ENCODE assay signal across 9 mouse cellular contexts in the genomic region with DNA sequence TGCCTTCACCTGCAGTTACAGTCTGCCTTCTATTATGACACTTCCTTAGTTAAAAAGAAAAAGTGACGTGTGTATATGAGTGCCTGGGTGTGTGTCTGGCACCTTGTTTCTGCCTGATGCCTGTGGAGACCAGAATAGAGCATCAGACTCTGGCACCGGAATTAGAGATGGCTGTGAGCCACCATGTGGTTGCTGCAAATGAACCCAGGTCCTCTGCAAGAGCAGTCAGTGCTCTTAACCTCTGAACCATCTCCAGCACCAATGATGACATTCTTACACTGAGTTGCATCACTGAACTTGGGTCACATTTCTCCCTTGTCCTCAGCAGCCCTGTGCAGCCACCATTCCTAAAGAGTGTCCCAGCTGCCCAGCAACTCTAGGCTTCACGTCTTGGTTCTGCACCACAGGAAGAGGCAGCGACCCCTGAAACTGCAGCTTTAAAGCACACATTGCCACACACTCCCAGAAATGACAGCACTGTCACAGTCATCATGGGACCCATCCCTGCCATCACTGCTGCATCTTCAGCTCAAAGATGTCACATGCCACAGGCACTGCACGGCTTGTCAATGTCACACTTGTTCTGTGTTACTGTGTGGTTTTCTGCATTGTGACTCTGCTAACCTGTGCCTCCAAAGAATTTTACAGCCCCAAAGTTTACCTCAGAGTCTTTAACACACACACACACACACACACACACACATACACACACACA. TPM values are rescaled to one million over a fixed set of nuclear protein-coding genes. Genes with fewer than 3 reads are reported as not detected.
DNase-seq lines count a peak whose midpoint lies in the region; ATAC-seq and TF ChIP-seq lines count a peak whose summit lies in the region.
"Had no signal": no experiment of that assay in that cellular context is flagged by ENCODE, and none has a peak within 500 bp of the region (broad histone marks: within the 10 kb centered on the region; RNA-seq: fewer than 3 reads in every experiment).

No protein-coding gene starts in this region.

- no peaks in the 10 kb centered on the region for H3K4me1 ChIP-seq in midbrain, embryonic 11.5 days (ENCODE audit: control insufficient read depth, insufficient read depth, low read length)
- peaks cover 7% of the 10 kb centered on the region; the same call in 1 of the 2 replicates for H3K4me1 ChIP-seq in midbrain, embryonic 10.5 days
- 0 out of 2 replicates have a peak, but pooled peaks cover 3% of the 10 kb centered on the region for H3K4me1 ChIP-seq in intestine, postnatal 0 days (replicated peaks; ENCODE audit: control insufficient read depth, insufficient read depth, low read length)
- H3K4me1 ChIP-seq in stomach, postnatal 0 days (replicated peaks; ENCODE audit: control insufficient read depth, insufficient read depth), result peaks cover 2% of the 10 kb centered on the region; the same call in 1 of the 2 replicates

- no peak for TF ChIP-seq EP300 in stomach, postnatal 0 days (optimal IDR thresholded peaks at IDR 0.05)

- WGBS in midbrain, embryonic 11.5 days, result 65% methylated on average over 5 of the region's 5 CpGs
- WGBS in midbrain, embryonic 10.5 days, result 80% methylated on average over 5 of the region's 5 CpGs
- 60% methylated on average over 5 of the region's 5 CpGs for WGBS in intestine, postnatal 0 days
- WGBS in stomach, postnatal 0 days, result 52% methylated on average over 5 of the region's 5 CpGs

- H3K27me3 ChIP-seq in midbrain, embryonic 11.5 days (ENCODE audit: control insufficient read depth, insufficient read depth, low read length), result no peaks in the 10 kb centered on the region
- no peaks in the 10 kb centered on the region for H3K27me3 ChIP-seq in midbrain, embryonic 10.5 days (ENCODE audit: low read depth, poor library complexity, severe bottlenecking)
- no peaks in the 10 kb centered on the region for H3K27me3 ChIP-seq in intestine, postnatal 0 days (replicated peaks; ENCODE audit: control insufficient read depth, insufficient read depth, low read length)
- H3K27me3 ChIP-seq in stomach, postnatal 0 days (ENCODE audit: control insufficient read depth, insufficient read depth, low read length), result no peaks in the 10 kb centered on the region

- no peak overlapping the region for H3K4me3 ChIP-seq in midbrain, embryonic 11.5 days (ENCODE audit: low read depth, low read length)
- no peak overlapping the region for H3K4me3 ChIP-seq in midbrain, embryonic 10.5 days
- H3K4me3 ChIP-seq in intestine, postnatal 0 days (ENCODE audit: low read depth, low read length), result no peak overlapping the region
- H3K4me3 ChIP-seq in stomach, postnatal 0 days (ENCODE audit: low read depth, low read length), result no peak overlapping the region

- no peak for TF ChIP-seq CTCF in intestine, postnatal 0 days (IDR thresholded peaks at IDR 0.05; ENCODE audit: low read depth)
- no peak for TF ChIP-seq CTCF in stomach, postnatal 0 days (IDR thresholded peaks at IDR 0.05; ENCODE audit: low read depth)

- H3K4me2 ChIP-seq in midbrain, embryonic 11.5 days, result no peak overlapping the region
- H3K4me2 ChIP-seq in intestine, postnatal 0 days (replicated peaks; ENCODE audit: low read depth), result no peak overlapping the region
- H3K4me2 ChIP-seq in stomach, postnatal 0 days (replicated peaks; ENCODE audit: low read depth), result no peak overlapping the region
- H3K4me2 ChIP-seq: lung, embryonic 14.5 days had no signal

- H3K27ac ChIP-seq in midbrain, embryonic 11.5 days (ENCODE audit: low read depth, low read length), result no peak overlapping the region
- no peak overlapping the region for H3K27ac ChIP-seq in midbrain, embryonic 10.5 days (replicated peaks)
- no peak overlapping the region for H3K27ac ChIP-seq in intestine, postnatal 0 days (ENCODE audit: low read depth, low read length)
- no peak overlapping the region for H3K27ac ChIP-seq in stomach, postnatal 0 days (replicated peaks)

- H3K36me3 ChIP-seq in midbrain, embryonic 11.5 days (ENCODE audit: control insufficient read depth, insufficient read depth, low read length), result no peaks in the 10 kb centered on the region
- H3K36me3 ChIP-seq in midbrain, embryonic 10.5 days, result no peaks in the 10 kb centered on the region
- no peaks in the 10 kb centered on the region for H3K36me3 ChIP-seq in intestine, postnatal 0 days (ENCODE audit: control insufficient read depth, insufficient read depth)
- H3K36me3 ChIP-seq in stomach, postnatal 0 days (ENCODE audit: control insufficient read depth, insufficient read depth, low read length), result no peaks in the 10 kb centered on the region

- no peak for ATAC-seq in cerebellum, adult (ENCODE audit: insufficient number of reproducible peaks, low FRiP score, low TSS enrichment)
- no peak for ATAC-seq in midbrain, embryonic 11.5 days (ENCODE audit: low FRiP score)
- ATAC-seq in intestine, postnatal 0 days, result peak; percentile 46
- 0 out of 2 replicates have a peak, but pooled peaks have one; percentile 22 for ATAC-seq in stomach, postnatal 0 days (ENCODE audit: low FRiP score, low TSS enrichment)
- ATAC-seq in monocyte, adult 5-6 weeks (replicated peaks; ENCODE audit: insufficient number of reproducible peaks, low FRiP score, low TSS enrichment, poor library complexity, severe bottlenecking), result no peak; the same call in 1 of the 2 replicates

- DNase-seq in cerebellum, adult 18-20 months, result peak; percentile 28 to 45
- peak; percentile 51 for DNase-seq in midbrain, embryonic 11.5 days (ENCODE audit: low spot score, missing footprints)
- no peak for DNase-seq in midbrain, embryonic 10.5 days (ENCODE audit: low spot score)
- no peak for DNase-seq in stomach, postnatal 0 days (ENCODE audit: low spot score)
- DNase-seq in embryo, embryonic 9.5 days (ENCODE audit: extremely low spot score), result no peak
- DNase-seq: lung, embryonic 14.5 days had no signal

- H3K9me3 ChIP-seq in midbrain, embryonic 11.5 days (ENCODE audit: control insufficient read depth, low read length), result no peaks in the 10 kb centered on the region
- no peaks in the 10 kb centered on the region for H3K9me3 ChIP-seq in midbrain, embryonic 10.5 days (replicated peaks)
- no peaks in the 10 kb centered on the region for H3K9me3 ChIP-seq in intestine, postnatal 0 days (ENCODE audit: control insufficient read depth)
- H3K9me3 ChIP-seq in stomach, postnatal 0 days (ENCODE audit: control insufficient read depth, low read length), result no peaks in the 10 kb centered on the region

- H3K9ac ChIP-seq in midbrain, embryonic 11.5 days (ENCODE audit: low read length), result no peak overlapping the region
- no peak overlapping the region for H3K9ac ChIP-seq in intestine, postnatal 0 days (ENCODE audit: low read depth, low read length)
- H3K9ac ChIP-seq in stomach, postnatal 0 days (ENCODE audit: low read length), result no peak overlapping the region
- H3K9ac ChIP-seq: lung, embryonic 14.5 days had no signal

RNA-seq across cellular contexts. Expression of gene N4bp2l1, which starts 13.2 kb away (rescaled TPM):
- 2.8 and 3.5 TPM in 2 replicates for polyA plus RNA-seq in midbrain, embryonic 11.5 days (2014; fragmentation: Nextera tagmentation; extraction: Ambion mirVana)
- polyA plus RNA-seq in midbrain, embryonic 10.5 days (2016; fragmentation: Nextera tagmentation; extraction: Ambion mirVana), result 1.9 and 2.5 TPM in 2 replicates
- polyA plus RNA-seq in intestine, postnatal 0 days (2015; fragmentation: Nextera tagmentation; extraction: Ambion mirVana), result 21.1 and 21.3 TPM in 2 replicates
- 10.5 and 11.9 TPM in 2 replicates for polyA plus RNA-seq in stomach, postnatal 0 days (2015; fragmentation: Nextera tagmentation; extraction: Ambion mirVana)
- total RNA-seq in monocyte, adult 5-6 weeks (2017), result 107 to 157 TPM (median 127 TPM) in 3 replicates

Comparison
In these comparisons a context has a peak if more than half of its experiments do, and no peak if none do; other contexts are left out.
1. DNase-seq: peak in cerebellum, adult 18-20 months (2 of 2) and midbrain, embryonic 11.5 days (single experiment); none in midbrain, embryonic 10.5 days (single experiment), stomach, postnatal 0 days (single experiment) and embryo, embryonic 9.5 days (single experiment).
2. ATAC-seq: peak in intestine, postnatal 0 days (single experiment) and stomach, postnatal 0 days (single experiment); none in cerebellum, adult (single experiment), midbrain, embryonic 11.5 days (single experiment) and monocyte, adult 5-6 weeks (single experiment).